Mouse (Mus musculus): ENCODE results near the gene Sf3b6. TPM values are rescaled to one million over a fixed set of nuclear protein-coding genes. Genes with fewer than 3 reads are reported as not detected.

Gene Sf3b6
- polyA plus RNA-seq, 1 experiment from 2014 or later = 405 TPM

GRCm38 (mm10) chr12:4843741-4844140 lies 26.4 kb downstream of the Sf3b6 start:
- Histone ChIP-seq H3K4me3 (ENCODE audit: low read depth, low read length) (peak overlapping the region; percentile 64), H3K27me3 (replicated peaks; ENCODE audit: control insufficient read depth, insufficient read depth, low read length) (peaks cover 6% of the 10 kb centered on the region; the same call in 1 of the 2 replicates), H3K9ac (ENCODE audit: low read length) (peak overlapping the region; percentile 67), H3K4me1 (ENCODE audit: control insufficient read depth, insufficient read depth, low read length) (peaks cover 7% of the 10 kb centered on the region; the same call in 1 of the 2 replicates), H3K27ac (ENCODE audit: low read depth, low read length) (no peak overlapping the region), H3K36me3 (ENCODE audit: control insufficient read depth, insufficient read depth, low read length) (no peaks in the 10 kb centered on the region), H3K9me3 (replicated peaks; ENCODE audit: control insufficient read depth, low read length) (no peaks in the 10 kb centered on the region), H3K4me2 (ENCODE audit: low read length) (peak overlapping the region; percentile 73)
- ATAC-seq = peak; percentile 50
- DNase-seq (ENCODE audit: low spot score) = peak; percentile 47
- under 1% methylated on average over 12 of the region's 12 CpGs for WGBS

DNA sequence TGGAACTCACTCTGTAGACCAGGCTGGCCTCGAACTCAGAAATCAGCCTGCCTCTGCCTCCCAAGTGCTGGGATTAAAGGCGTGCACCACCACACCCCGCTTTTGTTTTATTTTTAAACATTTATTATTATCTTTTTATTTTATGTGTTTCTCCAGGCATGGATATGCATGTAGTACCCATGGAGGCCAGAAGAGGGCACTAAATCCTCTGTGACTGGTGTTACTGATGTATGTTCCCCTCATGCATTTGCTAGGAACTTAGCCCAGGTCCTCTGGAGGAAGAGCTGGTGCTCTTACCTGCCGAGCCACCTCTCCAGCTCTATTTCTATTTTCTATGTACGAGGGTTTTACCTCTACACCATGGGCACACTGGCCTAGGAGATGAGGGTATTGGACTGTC lies 38.8 kb downstream of the Sf3b6 start:
- no peak overlapping the region for H3K9ac ChIP-seq (ENCODE audit: low read length)
- 97% methylated on average over 5 of the region's 5 CpGs for WGBS

GRCm38 (mm10) chr12:4856834-4857233 lies 39.5 kb downstream of the Sf3b6 start:
- 95% methylated on average over 2 of the region's 2 CpGs for WGBS

More for the DNA sequence above, 38.8 kb downstream of the Sf3b6 start:
- H3K27me3 ChIP-seq (replicated peaks; ENCODE audit: control insufficient read depth, insufficient read depth, low read length) = no peaks in the 10 kb centered on the region
- no peaks in the 10 kb centered on the region for H3K4me1 ChIP-seq (ENCODE audit: control insufficient read depth, insufficient read depth, low read length)
- H3K4me3 ChIP-seq (ENCODE audit: low read depth, low read length) = no peak overlapping the region
- no peaks in the 10 kb centered on the region for H3K9me3 ChIP-seq (replicated peaks; ENCODE audit: control insufficient read depth, low read length)
- peaks cover 12% of the 10 kb centered on the region; the same call in 1 of the 2 replicates for H3K36me3 ChIP-seq (ENCODE audit: control insufficient read depth, insufficient read depth, low read length)
- H3K27ac ChIP-seq (ENCODE audit: low read depth, low read length) = no peak overlapping the region
- ATAC-seq = no peak
- no peak overlapping the region for H3K4me2 ChIP-seq (ENCODE audit: low read length)
- no peak for DNase-seq (ENCODE audit: low spot score)

GRCm38 (mm10) chr12:4859241-4859914 lies 42.0 kb downstream of the Sf3b6 start:
- Histone ChIP-seq H3K27me3 (replicated peaks; ENCODE audit: control insufficient read depth, insufficient read depth, low read length) (no peaks in the 10 kb centered on the region), H3K4me3 (ENCODE audit: low read depth, low read length) (no peak overlapping the region), H3K4me1 (ENCODE audit: control insufficient read depth, insufficient read depth, low read length) (no peaks in the 10 kb centered on the region), H3K4me2 (ENCODE audit: low read length) (no peak overlapping the region), H3K9ac (ENCODE audit: low read length) (no peak overlapping the region), H3K36me3 (ENCODE audit: control insufficient read depth, insufficient read depth, low read length) (peaks cover 12% of the 10 kb centered on the region; the same call in 1 of the 2 replicates), H3K27ac (ENCODE audit: low read depth, low read length) (no peak overlapping the region), H3K9me3 (replicated peaks; ENCODE audit: control insufficient read depth, low read length) (no peaks in the 10 kb centered on the region)
- WGBS = 79% methylated on average over 11 of the region's 11 CpGs
- ATAC-seq = no peak
- no peak for DNase-seq (ENCODE audit: low spot score)

More at GRCm38 (mm10) chr12:4856834-4857233, 39.5 kb downstream of the Sf3b6 start:
- ATAC-seq (no peak), DNase-seq (ENCODE audit: low spot score) (no peak)
- Histone ChIP-seq H3K36me3 (ENCODE audit: control insufficient read depth, insufficient read depth, low read length) (peaks cover 12% of the 10 kb centered on the region; the same call in 1 of the 2 replicates), H3K4me2 (ENCODE audit: low read length) (no peak overlapping the region), H3K9ac (ENCODE audit: low read length) (no peak overlapping the region), H3K4me1 (ENCODE audit: control insufficient read depth, insufficient read depth, low read length) (no peaks in the 10 kb centered on the region), H3K27me3 (replicated peaks; ENCODE audit: control insufficient read depth, insufficient read depth, low read length) (no peaks in the 10 kb centered on the region), H3K9me3 (replicated peaks; ENCODE audit: control insufficient read depth, low read length) (no peaks in the 10 kb centered on the region), H3K4me3 (ENCODE audit: low read depth, low read length) (no peak overlapping the region), H3K27ac (ENCODE audit: low read depth, low read length) (no peak overlapping the region)

- no peaks in the 10 kb centered on the region for H3K4me1 ChIP-seq (ENCODE audit: control insufficient read depth, insufficient read depth, low read length)
- H3K9ac ChIP-seq (ENCODE audit: low read length) = no peak overlapping the region
- 89% methylated on average over 4 of the region's 4 CpGs for WGBS
- H3K36me3 ChIP-seq (ENCODE audit: control insufficient read depth, insufficient read depth, low read length) = peaks cover 4% of the 10 kb centered on the region; the same call in 1 of the 2 replicates
- no peak overlapping the region for H3K4me2 ChIP-seq (ENCODE audit: low read length)
- H3K27ac ChIP-seq (ENCODE audit: low read depth, low read length) = no peak overlapping the region
- H3K27me3 ChIP-seq (replicated peaks; ENCODE audit: control insufficient read depth, insufficient read depth, low read length) = no peaks in the 10 kb centered on the region
- ATAC-seq = no peak
- H3K4me3 ChIP-seq (ENCODE audit: low read depth, low read length) = no peak overlapping the region
- DNase-seq (ENCODE audit: low spot score) = no peak
- H3K9me3 ChIP-seq (replicated peaks; ENCODE audit: control insufficient read depth, low read length) = no peaks in the 10 kb centered on the region
Measured at GRCm38 (mm10) chr12:4862672-4863071, 45.3 kb downstream of the Sf3b6 start.

DNA sequence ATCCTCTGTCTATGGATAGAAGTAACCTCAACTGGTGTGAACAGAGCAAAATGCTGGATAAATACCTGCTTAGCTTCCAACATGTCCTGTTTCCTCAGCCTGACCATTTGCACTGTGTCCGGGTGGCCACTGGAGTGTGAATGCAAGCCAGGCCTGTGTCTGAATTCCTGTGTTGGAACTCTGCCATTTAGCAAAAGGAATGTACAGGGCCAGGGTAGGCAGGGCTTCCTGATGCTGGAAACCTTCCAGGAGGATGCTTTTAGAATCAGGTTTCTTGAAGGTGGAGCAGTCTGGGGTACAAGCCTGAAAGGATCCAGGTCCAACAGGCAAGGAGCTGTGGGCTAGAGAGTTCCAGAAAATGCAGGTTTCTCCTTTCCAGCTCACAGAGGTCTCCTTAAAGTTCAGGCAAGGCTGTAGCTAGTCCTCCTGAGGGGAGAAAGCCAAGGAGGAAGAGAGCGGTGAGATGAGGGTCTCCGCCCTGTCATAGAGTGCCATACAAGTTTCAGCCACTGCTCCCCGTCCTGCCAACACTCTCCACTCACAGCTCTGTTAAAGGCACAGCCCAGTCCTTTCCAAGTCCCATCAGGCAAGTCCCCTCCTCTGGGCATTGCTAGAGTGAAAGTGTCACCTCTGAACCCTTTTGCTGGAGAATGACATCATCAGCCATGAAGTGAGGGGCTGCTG lies 46.5 kb downstream of the Sf3b6 start:
- ATAC-seq (0 out of 2 replicates have a peak, but pooled peaks have one; percentile 46), DNase-seq (ENCODE audit: low spot score) (peak; percentile 41)
- no peak overlapping the region for H3K27ac ChIP-seq (ENCODE audit: low read depth, low read length)
- H3K27me3 ChIP-seq (replicated peaks; ENCODE audit: control insufficient read depth, insufficient read depth, low read length) = no peaks in the 10 kb centered on the region
- H3K4me1 ChIP-seq (ENCODE audit: control insufficient read depth, insufficient read depth, low read length) = no peaks in the 10 kb centered on the region
- no peaks in the 10 kb centered on the region for H3K9me3 ChIP-seq (replicated peaks; ENCODE audit: control insufficient read depth, low read length)
- no peak overlapping the region for H3K9ac ChIP-seq (ENCODE audit: low read length)
- H3K4me3 ChIP-seq (ENCODE audit: low read depth, low read length) = no peak overlapping the region
- 71% methylated on average over 4 of the region's 4 CpGs for WGBS
- no peak overlapping the region for H3K4me2 ChIP-seq (ENCODE audit: low read length)
- no peaks in the 10 kb centered on the region for H3K36me3 ChIP-seq (ENCODE audit: control insufficient read depth, insufficient read depth, low read length)

DNA sequence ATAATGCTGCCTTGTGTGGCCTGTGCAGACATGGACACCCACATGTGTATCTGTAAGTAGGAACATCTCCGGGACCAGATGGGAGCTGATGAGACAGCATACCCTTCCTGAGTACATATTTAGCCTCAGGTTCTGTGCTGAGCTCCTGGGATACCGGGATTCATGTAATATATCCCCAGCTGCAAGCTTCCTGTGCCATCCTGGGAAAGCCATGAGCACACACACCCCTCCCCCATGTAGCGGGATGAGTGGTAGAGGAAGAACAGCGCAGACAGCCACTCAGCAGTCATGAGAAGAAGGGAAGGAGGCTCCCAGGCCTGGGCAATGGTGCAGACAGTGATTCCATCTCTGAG lies 47.0 kb downstream of the Sf3b6 start:
- Histone ChIP-seq H3K27ac (ENCODE audit: low read depth, low read length) (no peak overlapping the region), H3K4me1 (ENCODE audit: control insufficient read depth, insufficient read depth, low read length) (no peaks in the 10 kb centered on the region), H3K4me3 (ENCODE audit: low read depth, low read length) (no peak overlapping the region), H3K27me3 (replicated peaks; ENCODE audit: control insufficient read depth, insufficient read depth, low read length) (no peaks in the 10 kb centered on the region), H3K4me2 (ENCODE audit: low read length) (no peak overlapping the region), H3K36me3 (ENCODE audit: control insufficient read depth, insufficient read depth, low read length) (no peaks in the 10 kb centered on the region), H3K9ac (ENCODE audit: low read length) (no peak overlapping the region), H3K9me3 (replicated peaks; ENCODE audit: control insufficient read depth, low read length) (no peaks in the 10 kb centered on the region)
- no peak for ATAC-seq
- WGBS = 80% methylated on average over 4 of the region's 4 CpGs
- no peak for DNase-seq (ENCODE audit: low spot score)

DNA sequence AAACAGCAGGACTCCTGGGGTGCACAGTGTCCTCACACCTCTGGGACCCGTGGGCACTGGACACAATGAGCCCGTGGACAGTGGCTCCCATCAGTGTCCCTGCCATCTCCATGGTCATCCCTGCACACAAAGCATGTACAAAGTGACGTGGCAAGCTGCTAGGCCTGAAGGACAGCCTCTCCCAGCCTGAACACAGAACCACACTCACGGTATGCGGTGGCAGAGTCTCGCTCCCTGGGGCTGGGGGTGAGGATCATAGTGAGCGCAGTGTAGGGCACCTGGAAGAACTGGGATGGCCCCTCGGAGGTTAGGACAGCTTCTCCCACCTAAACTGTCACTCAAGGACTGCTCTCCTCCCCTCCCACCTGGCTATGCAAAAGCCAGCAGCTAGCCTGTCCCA lies 51.6 kb downstream of the Sf3b6 start:
- no peak overlapping the region for H3K4me2 ChIP-seq (ENCODE audit: low read length)
- no peaks in the 10 kb centered on the region for H3K27me3 ChIP-seq (replicated peaks; ENCODE audit: control insufficient read depth, insufficient read depth, low read length)
- peaks cover 3% of the 10 kb centered on the region; the same call in 1 of the 2 replicates for H3K4me1 ChIP-seq (ENCODE audit: control insufficient read depth, insufficient read depth, low read length)
- WGBS = 79% methylated on average over 8 of the region's 8 CpGs
- no peaks in the 10 kb centered on the region for H3K36me3 ChIP-seq (ENCODE audit: control insufficient read depth, insufficient read depth, low read length)
- H3K9ac ChIP-seq (ENCODE audit: low read length) = no peak overlapping the region
- no peak overlapping the region for H3K27ac ChIP-seq (ENCODE audit: low read depth, low read length)
- ATAC-seq = no peak
- no peak overlapping the region for H3K4me3 ChIP-seq (ENCODE audit: low read depth, low read length)
- no peak for DNase-seq (ENCODE audit: low spot score)
- no peaks in the 10 kb centered on the region for H3K9me3 ChIP-seq (replicated peaks; ENCODE audit: control insufficient read depth, low read length)

GRCm38 (mm10) chr12:4871260-4871659 lies 53.9 kb downstream of the Sf3b6 start:
- Histone ChIP-seq H3K4me3 (ENCODE audit: low read depth, low read length) (no peak overlapping the region), H3K9me3 (replicated peaks; ENCODE audit: control insufficient read depth, low read length) (no peaks in the 10 kb centered on the region), H3K4me1 (ENCODE audit: control insufficient read depth, insufficient read depth, low read length) (peaks cover 10% of the 10 kb centered on the region), H3K27ac (ENCODE audit: low read depth, low read length) (no peak overlapping the region), H3K36me3 (ENCODE audit: control insufficient read depth, insufficient read depth, low read length) (no peaks in the 10 kb centered on the region), H3K9ac (ENCODE audit: low read length) (no peak overlapping the region), H3K4me2 (ENCODE audit: low read length) (no peak overlapping the region), H3K27me3 (replicated peaks; ENCODE audit: control insufficient read depth, insufficient read depth, low read length) (no peaks in the 10 kb centered on the region)
- WGBS = 89% methylated on average over 5 of the region's 5 CpGs
- DNase-seq (ENCODE audit: low spot score) (no peak), ATAC-seq (no peak)
